12 mouse cellular contexts compared by ENCODE assay signal in the genomic region with DNA sequence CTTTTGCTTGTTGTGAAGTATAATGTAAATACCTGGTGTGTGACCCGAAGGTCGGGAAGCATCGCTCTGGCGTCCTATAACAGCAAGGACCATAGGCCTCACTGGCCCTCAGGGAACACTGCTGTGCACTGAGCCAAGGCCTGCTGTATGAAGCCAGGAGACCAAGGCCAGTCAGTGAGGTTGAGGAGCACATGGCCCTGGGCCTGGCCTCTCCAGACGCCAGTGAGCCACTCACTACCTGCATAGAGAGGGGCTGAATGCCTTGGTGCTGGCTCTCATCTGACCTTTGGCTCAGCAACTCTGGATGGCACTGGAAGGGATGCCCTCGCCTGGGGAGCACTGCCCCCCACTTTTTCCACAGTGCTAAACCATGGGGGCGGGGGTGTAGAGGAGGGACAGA.
DNase-seq lines count a peak whose midpoint lies in the region; ATAC-seq lines count a peak whose summit lies in the region.
"Had no signal": no experiment of that assay in that cellular context is flagged by ENCODE, and none has a peak within 500 bp of the region (broad histone marks: within the 10 kb centered on the region; RNA-seq: fewer than 3 reads in every experiment).

No protein-coding gene starts in this region.

- H3K27me3 ChIP-seq in forebrain, embryonic 11.5 days (ENCODE audit: control insufficient read depth, insufficient read depth, low read length) = no peaks in the 10 kb centered on the region
- no peaks in the 10 kb centered on the region for H3K27me3 ChIP-seq in forebrain, embryonic 14.5 days (replicated peaks; ENCODE audit: control insufficient read depth, insufficient read depth, low read length)
- no peaks in the 10 kb centered on the region for H3K27me3 ChIP-seq in hindbrain, embryonic 15.5 days
- no peaks in the 10 kb centered on the region for H3K27me3 ChIP-seq in hindbrain, embryonic 14.5 days (ENCODE audit: control insufficient read depth, insufficient read depth, low read length)
- H3K27me3 ChIP-seq in midbrain, embryonic 12.5 days = no peaks in the 10 kb centered on the region
- no peaks in the 10 kb centered on the region for H3K27me3 ChIP-seq in midbrain, embryonic 15.5 days (replicated peaks)
- no peaks in the 10 kb centered on the region for H3K27me3 ChIP-seq in limb, embryonic 15.5 days

- WGBS in forebrain, embryonic 11.5 days = 86% methylated on average over 7 of the region's 7 CpGs
- 87% methylated on average over 7 of the region's 7 CpGs for WGBS in forebrain, embryonic 14.5 days
- 83% methylated on average over 7 of the region's 7 CpGs for WGBS in hindbrain, embryonic 15.5 days
- 89% methylated on average over 7 of the region's 7 CpGs for WGBS in hindbrain, embryonic 14.5 days
- 88% methylated on average over 7 of the region's 7 CpGs for WGBS in midbrain, embryonic 12.5 days
- 84% methylated on average over 7 of the region's 7 CpGs for WGBS in midbrain, embryonic 15.5 days
- WGBS in limb, embryonic 15.5 days = 77% methylated on average over 7 of the region's 7 CpGs

- no peak overlapping the region for H3K4me3 ChIP-seq in forebrain, embryonic 11.5 days (ENCODE audit: low read depth, low read length)
- no peak overlapping the region for H3K4me3 ChIP-seq in forebrain, embryonic 14.5 days (ENCODE audit: low read depth, low read length)
- H3K4me3 ChIP-seq in hindbrain, embryonic 15.5 days = no peak overlapping the region
- H3K4me3 ChIP-seq in hindbrain, embryonic 14.5 days (replicated peaks; ENCODE audit: low read length) = no peak overlapping the region
- no peak overlapping the region for H3K4me3 ChIP-seq in midbrain, embryonic 12.5 days
- H3K4me3 ChIP-seq in midbrain, embryonic 15.5 days = no peak overlapping the region
- H3K4me3 ChIP-seq in limb, embryonic 15.5 days = no peak overlapping the region

- peaks cover 2% of the 10 kb centered on the region; the same call in 1 of the 2 replicates for H3K36me3 ChIP-seq in forebrain, embryonic 11.5 days (ENCODE audit: control insufficient read depth, insufficient read depth, low read length)
- H3K36me3 ChIP-seq in forebrain, embryonic 14.5 days (ENCODE audit: control insufficient read depth, insufficient read depth, low read length) = peaks cover 6% of the 10 kb centered on the region; the same call in 1 of the 2 replicates
- H3K36me3 ChIP-seq in hindbrain, embryonic 15.5 days = no peaks in the 10 kb centered on the region
- H3K36me3 ChIP-seq in hindbrain, embryonic 14.5 days (replicated peaks; ENCODE audit: control insufficient read depth, insufficient read depth) = peaks cover 1% of the 10 kb centered on the region; the same call in 1 of the 2 replicates
- H3K36me3 ChIP-seq in midbrain, embryonic 12.5 days = peaks cover 16% of the 10 kb centered on the region; the same call in 1 of the 2 replicates
- no peaks in the 10 kb centered on the region for H3K36me3 ChIP-seq in midbrain, embryonic 15.5 days (replicated peaks)
- peaks cover 16% of the 10 kb centered on the region for H3K36me3 ChIP-seq in limb, embryonic 15.5 days

- peaks cover 10% of the 10 kb centered on the region for H3K4me1 ChIP-seq in forebrain, embryonic 11.5 days (replicated peaks; ENCODE audit: control insufficient read depth, insufficient read depth, low read length)
- H3K4me1 ChIP-seq in forebrain, embryonic 14.5 days (ENCODE audit: control insufficient read depth, insufficient read depth, low read length) = peaks cover 15% of the 10 kb centered on the region
- peaks cover 40% of the 10 kb centered on the region for H3K4me1 ChIP-seq in hindbrain, embryonic 15.5 days (replicated peaks)
- H3K4me1 ChIP-seq in hindbrain, embryonic 14.5 days (replicated peaks; ENCODE audit: control insufficient read depth, insufficient read depth, low read length) = peaks cover 29% of the 10 kb centered on the region
- H3K4me1 ChIP-seq in midbrain, embryonic 12.5 days = peaks cover 38% of the 10 kb centered on the region
- H3K4me1 ChIP-seq in midbrain, embryonic 15.5 days = peaks cover 33% of the 10 kb centered on the region
- peaks cover 76% of the 10 kb centered on the region for H3K4me1 ChIP-seq in limb, embryonic 15.5 days

- DNase-seq in forebrain, embryonic 11.5 days (ENCODE audit: low spot score) = no peak
- no peak for DNase-seq in forebrain, embryonic 14.5 days (ENCODE audit: low spot score)
- DNase-seq in hindbrain, embryonic 14.5 days (ENCODE audit: low spot score) = no peak
- no peak for DNase-seq in Muller cell, postnatal 12 days (ENCODE audit: inconsistent ontology term)
- DNase-seq: B cell, adult 2 months; cerebellum, adult 8-10 months; layer of hippocampus, adult 9-11 months; thymus, postnatal 14 days had no signal

- H3K9ac ChIP-seq in forebrain, embryonic 11.5 days (ENCODE audit: low read length) = no peak overlapping the region
- no peak overlapping the region for H3K9ac ChIP-seq in forebrain, embryonic 14.5 days (ENCODE audit: low read length)
- no peak overlapping the region for H3K9ac ChIP-seq in hindbrain, embryonic 15.5 days
- no peak overlapping the region for H3K9ac ChIP-seq in hindbrain, embryonic 14.5 days
- H3K9ac ChIP-seq in midbrain, embryonic 12.5 days (replicated peaks) = no peak overlapping the region
- no peak overlapping the region for H3K9ac ChIP-seq in midbrain, embryonic 15.5 days
- no peak overlapping the region for H3K9ac ChIP-seq in limb, embryonic 15.5 days

- no peak overlapping the region for H3K27ac ChIP-seq in forebrain, embryonic 11.5 days (ENCODE audit: low read depth, low read length)
- H3K27ac ChIP-seq in forebrain, embryonic 14.5 days (ENCODE audit: low read depth, low read length) = no peak overlapping the region
- H3K27ac ChIP-seq in hindbrain, embryonic 15.5 days (replicated peaks) = no peak overlapping the region
- H3K27ac ChIP-seq in hindbrain, embryonic 14.5 days = no peak overlapping the region
- 0 out of 2 replicates have a peak overlapping the region, but pooled peaks have one; percentile 10 for H3K27ac ChIP-seq in midbrain, embryonic 12.5 days (replicated peaks)
- H3K27ac ChIP-seq in midbrain, embryonic 15.5 days = no peak overlapping the region
- H3K27ac ChIP-seq in limb, embryonic 15.5 days = peak overlapping the region; percentile 71; the same call in 1 of the 2 replicates

- ATAC-seq in forebrain, embryonic 11.5 days (replicated peaks; ENCODE audit: low FRiP score) = 0 out of 2 replicates have a peak, but pooled peaks have one; percentile 31
- ATAC-seq in forebrain, embryonic 14.5 days = no peak
- ATAC-seq in hindbrain, embryonic 15.5 days (ENCODE audit: low FRiP score, low read depth) = peak; percentile 16; the same call in 1 of the 2 replicates
- no peak for ATAC-seq in hindbrain, embryonic 14.5 days (ENCODE audit: low FRiP score)
- no peak for ATAC-seq in midbrain, embryonic 12.5 days (ENCODE audit: low FRiP score, low read depth)
- no peak; the same call in 1 of the 2 replicates for ATAC-seq in midbrain, embryonic 15.5 days (replicated peaks)
- no peak for ATAC-seq in limb, embryonic 15.5 days (ENCODE audit: insufficient number of reproducible peaks, low FRiP score, low TSS enrichment, low read depth)

- H3K9me3 ChIP-seq in forebrain, embryonic 11.5 days (ENCODE audit: control insufficient read depth, low read length) = no peaks in the 10 kb centered on the region
- no peaks in the 10 kb centered on the region for H3K9me3 ChIP-seq in forebrain, embryonic 14.5 days (replicated peaks; ENCODE audit: control insufficient read depth, low read length)
- no peaks in the 10 kb centered on the region for H3K9me3 ChIP-seq in hindbrain, embryonic 15.5 days
- H3K9me3 ChIP-seq in hindbrain, embryonic 14.5 days (ENCODE audit: control insufficient read depth, low read length) = no peaks in the 10 kb centered on the region
- H3K9me3 ChIP-seq in midbrain, embryonic 12.5 days = no peaks in the 10 kb centered on the region
- H3K9me3 ChIP-seq in midbrain, embryonic 15.5 days = no peaks in the 10 kb centered on the region
- no peaks in the 10 kb centered on the region for H3K9me3 ChIP-seq in limb, embryonic 15.5 days

- H3K4me2 ChIP-seq in forebrain, embryonic 11.5 days (ENCODE audit: low read depth, low read length, severe bottlenecking) = no peak overlapping the region
- H3K4me2 ChIP-seq in forebrain, embryonic 14.5 days (ENCODE audit: low read length) = no peak overlapping the region
- no peak overlapping the region for H3K4me2 ChIP-seq in hindbrain, embryonic 15.5 days
- H3K4me2 ChIP-seq in hindbrain, embryonic 14.5 days (replicated peaks) = no peak overlapping the region
- no peak overlapping the region for H3K4me2 ChIP-seq in midbrain, embryonic 12.5 days (replicated peaks)
- H3K4me2 ChIP-seq in midbrain, embryonic 15.5 days = no peak overlapping the region
- no peak overlapping the region for H3K4me2 ChIP-seq in limb, embryonic 15.5 days

Comparison
In these comparisons a context has a peak if more than half of its experiments do, and no peak if none do; other contexts are left out.
1. ATAC-seq: peak in forebrain, embryonic 11.5 days (single experiment) and hindbrain, embryonic 15.5 days (single experiment); none in forebrain, embryonic 14.5 days (single experiment), hindbrain, embryonic 14.5 days (single experiment), midbrain, embryonic 12.5 days (single experiment), midbrain, embryonic 15.5 days (single experiment) and limb, embryonic 15.5 days (single experiment).
2. H3K27ac ChIP-seq: peak in midbrain, embryonic 12.5 days (single experiment) and limb, embryonic 15.5 days (single experiment); none in forebrain, embryonic 11.5 days (single experiment), forebrain, embryonic 14.5 days (single experiment), hindbrain, embryonic 15.5 days (single experiment), hindbrain, embryonic 14.5 days (single experiment) and midbrain, embryonic 15.5 days (single experiment).